Mouse (Mus musculus): ENCODE data around the gene Best1.

DNA sequence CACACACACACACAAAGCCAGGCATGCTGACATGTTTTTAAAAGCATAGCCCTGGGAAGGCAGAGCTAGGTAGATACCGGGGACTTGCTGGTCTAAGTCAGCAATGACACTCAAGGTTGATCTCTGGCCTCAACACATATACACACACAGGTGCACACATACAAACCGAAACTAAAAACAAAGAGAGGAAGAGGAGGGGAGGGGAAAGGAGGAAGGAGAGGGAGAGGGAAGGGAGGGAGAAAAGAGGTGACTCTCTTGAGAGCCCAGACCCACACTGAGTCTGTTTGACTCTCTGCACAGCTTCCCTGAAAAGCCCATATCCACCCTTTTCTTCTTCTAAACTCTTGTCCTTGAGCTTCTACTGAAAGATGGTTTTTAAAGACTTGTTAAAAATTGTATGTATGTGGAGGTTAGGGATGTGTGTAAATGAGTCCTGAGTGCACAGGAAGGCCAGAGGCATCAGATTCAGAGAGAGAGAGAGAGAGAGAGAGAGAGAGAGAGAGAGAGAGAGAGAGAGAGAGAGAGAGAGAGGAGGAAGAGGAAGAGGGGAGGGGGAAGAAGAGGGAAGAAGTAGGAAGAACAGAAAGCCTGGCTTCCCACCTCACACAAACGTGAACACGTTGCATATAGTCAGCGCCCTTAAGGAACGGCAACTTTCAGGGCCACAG is 63.1 kb downstream of the Best1 start:
- TF ChIP-seq CTCF (IDR thresholded peaks at IDR 0.05; ENCODE audit: control insufficient read depth, insufficient read depth, insufficient read length) (no peak), USF1 (IDR thresholded peaks at IDR 0.05; ENCODE audit: low read depth) (no peak), MAX (IDR thresholded peaks at IDR 0.05) (no peak), MYOG (IDR thresholded peaks at IDR 0.05; ENCODE audit: control insufficient read depth, extremely low read depth, insufficient read length) (no peak), MYOD1 (IDR thresholded peaks at IDR 0.05; ENCODE audit: control insufficient read depth, insufficient read length, low read depth) (no peak), FOSL1 (IDR thresholded peaks at IDR 0.05; ENCODE audit: insufficient read depth, low read length, poor library complexity, severe bottlenecking) (no peak), CEBPB (IDR thresholded peaks at IDR 0.05; ENCODE audit: low read depth) (no peak)

All from C2C12 (cell line).